Comparison of ENCODE assay signal across 8 mouse cellular contexts in the genomic region with DNA sequence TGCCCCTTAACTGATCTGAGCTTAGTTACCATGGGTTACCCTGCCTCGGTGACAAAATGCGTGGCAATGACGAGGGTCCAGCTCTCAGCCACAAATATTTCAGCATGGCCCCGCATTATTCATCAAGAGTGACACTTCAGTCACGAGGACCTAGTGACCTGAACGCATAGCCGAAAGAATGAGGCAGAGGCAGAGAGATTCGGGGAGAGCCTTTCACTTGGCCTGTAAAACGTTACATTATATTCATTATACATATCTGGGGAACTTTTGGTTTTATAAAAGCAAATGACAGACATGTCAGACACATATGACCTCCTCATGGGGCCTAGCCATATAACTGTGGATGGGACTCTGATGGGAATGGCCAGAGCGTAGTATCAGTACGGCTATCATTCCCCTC. TPM values are rescaled to one million over a fixed set of nuclear protein-coding genes. Genes with fewer than 3 reads are reported as not detected.
DNase-seq lines count a peak whose midpoint lies in the region; ATAC-seq and TF ChIP-seq lines count a peak whose summit lies in the region.

A gene (minus strand): TSS at position 101 of the 400 bp plus-strand sequence.

- ATAC-seq in forebrain, embryonic 12.5 days (ENCODE audit: low FRiP score): no peak
- no peak for ATAC-seq in neural tube, embryonic 15.5 days (ENCODE audit: low FRiP score)

- peak within 1 kb of the TSS; percentile 90 for H3K4me2 ChIP-seq in forebrain, embryonic 12.5 days
- peak within 1 kb of the TSS; percentile 94 for H3K4me2 ChIP-seq in neural tube, embryonic 15.5 days

- 51% methylated on average over 11 of the region's 11 CpGs for WGBS in forebrain, embryonic 12.5 days
- whole genome bisulfite sequencing in neural tube, embryonic 15.5 days: 45% methylated on average over 11 of the region's 11 CpGs

- H3K4me3 ChIP-seq in left cerebral cortex, adult 2 months: peak within 1 kb of the TSS; percentile 40
- peak within 1 kb of the TSS; percentile 48 for H3K4me3 ChIP-seq in forebrain, embryonic 12.5 days (replicated peaks)
- H3K4me3 ChIP-seq in neural tube, embryonic 15.5 days (replicated peaks): peak within 1 kb of the TSS; percentile 47

- no peaks in the 10 kb centered on the region for H3K9me3 ChIP-seq in forebrain, embryonic 12.5 days
- H3K9me3 ChIP-seq in neural tube, embryonic 15.5 days (replicated peaks): no peaks in the 10 kb centered on the region

- intact Hi-C loops in left cerebral cortex, adult 2 months (cut with DNase I): no loop called here
- intact Hi-C loops in left cerebral cortex, postnatal 4 days (cut with DNase I): no loop called here
- intact Hi-C loops in left cerebral cortex, postnatal 14 days (cut with DNase I): no loop called here

- peaks cover 38% of the 10 kb centered on the region for H3K27me3 ChIP-seq in forebrain, embryonic 12.5 days
- H3K27me3 ChIP-seq in neural tube, embryonic 15.5 days (replicated peaks): peaks cover 35% of the 10 kb centered on the region

- H3K36me3 ChIP-seq in forebrain, embryonic 12.5 days (replicated peaks): no peaks in the 10 kb centered on the region
- H3K36me3 ChIP-seq in neural tube, embryonic 15.5 days: no peaks in the 10 kb centered on the region

- H3K9ac ChIP-seq in forebrain, embryonic 12.5 days: peak within 1 kb of the TSS; percentile 56
- H3K9ac ChIP-seq in neural tube, embryonic 15.5 days (replicated peaks): peak within 1 kb of the TSS; percentile 36

- TF ChIP-seq CTCF in left cerebral cortex, adult 2 months (IDR thresholded peaks at IDR 0.05): no peak

- no peak for DNase-seq in left cerebral cortex, adult 2 months (ENCODE audit: extremely low spot score in 1 of 2, low spot score in 2 of 2)
- DNase-seq in left cerebral cortex, postnatal 4 days: no peak
- no peak for DNase-seq in left cerebral cortex, postnatal 14 days (ENCODE audit: low spot score in 2 of 2)
- no peak for DNase-seq in spleen, postnatal 14 days (ENCODE audit: low spot score in 2 of 2)
- DNase-seq in thymus, adult 18-20 months: no peak
- no peak for DNase-seq in right cerebral cortex, postnatal 10 days (ENCODE audit: low spot score in 2 of 2)

- peaks cover 19% of the 10 kb centered on the region; the same call in 1 of the 2 replicates for H3K4me1 ChIP-seq in forebrain, embryonic 12.5 days
- H3K4me1 ChIP-seq in neural tube, embryonic 15.5 days: peaks cover 19% of the 10 kb centered on the region

- H3K27ac ChIP-seq in left cerebral cortex, adult 2 months: no peak within 1 kb of the TSS
- no peak within 1 kb of the TSS for H3K27ac ChIP-seq in forebrain, embryonic 12.5 days
- H3K27ac ChIP-seq in neural tube, embryonic 15.5 days (replicated peaks): no peak within 1 kb of the TSS

RNA-seq across cellular contexts. Expression of the gene that starts here (rescaled TPM):
- total RNA-seq in left cerebral cortex, adult 2 months (2021): 10 to 100 TPM; 24.5 to 25.0 TPM
- total RNA-seq in left cerebral cortex, postnatal 4 days (2021): 1 to 10 TPM; 5.7 to 6.5 TPM
- 0.41 and 0.65 TPM in 2 replicates for polyA plus RNA-seq in forebrain, embryonic 12.5 days (2016; fragmentation: Nextera tagmentation; extraction: Ambion mirVana)
- total RNA-seq in left cerebral cortex, postnatal 14 days (2021): 10 to 100 TPM; 16.8 to 20.2 TPM
- 6.5 and 7.5 TPM in 2 replicates for polyA plus RNA-seq in neural tube, embryonic 15.5 days (2015; fragmentation: Nextera tagmentation; extraction: Ambion mirVana)
